25 mouse cellular contexts compared by ENCODE assay signal in the genomic region with DNA sequence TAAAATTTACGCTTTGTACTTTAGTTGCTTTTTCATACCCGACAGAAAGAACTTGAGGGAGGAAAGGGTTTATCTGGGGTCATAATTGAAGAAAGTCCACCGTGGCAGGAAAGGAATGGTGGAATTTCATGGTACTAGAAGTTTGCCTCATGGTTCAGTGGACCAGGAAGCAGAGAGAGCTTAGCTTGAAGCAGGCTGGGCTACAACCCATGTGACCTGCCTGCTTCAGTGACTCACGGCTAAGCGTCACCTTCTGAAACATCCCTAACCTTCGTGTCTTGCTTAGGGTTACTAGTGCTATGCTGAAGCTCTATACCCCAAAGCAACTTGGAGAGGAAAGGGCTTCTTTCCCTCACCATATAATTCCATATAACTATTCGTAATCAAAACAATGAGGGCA.
"Had no signal": no experiment of that assay in that cellular context is flagged by ENCODE, and none has a peak within 500 bp of the region (broad histone marks: within the 10 kb centered on the region; RNA-seq: fewer than 3 reads in every experiment).

No protein-coding gene starts in this region.

- H3K27me3 ChIP-seq: heart, embryonic 12.5 days; hindbrain, embryonic 12.5 days; intestine, embryonic 15.5 days; limb, embryonic 12.5 days; liver, embryonic 13.5 days; liver, embryonic 15.5 days had no signal

- H3K4me3 ChIP-seq: gastrocnemius, adult 2 months; heart, embryonic 10.5 days; heart, embryonic 12.5 days; hindbrain, embryonic 10.5 days; hindbrain, embryonic 12.5 days; intestine, embryonic 15.5 days; layer of hippocampus, adult 2 months; left cerebral cortex, adult 2 months; limb, embryonic 10.5 days; limb, embryonic 12.5 days; liver, embryonic 13.5 days; liver, embryonic 15.5 days had no signal

- H3K9me3 ChIP-seq: heart, embryonic 10.5 days; heart, embryonic 12.5 days; hindbrain, embryonic 10.5 days; hindbrain, embryonic 12.5 days; intestine, embryonic 15.5 days; limb, embryonic 10.5 days; limb, embryonic 12.5 days; liver, embryonic 13.5 days; liver, embryonic 15.5 days had no signal

- DNase-seq: gastrocnemius, adult 2 months; gastrocnemius, postnatal 10 days; gastrocnemius, postnatal 25 days; heart, adult 18-20 months; heart, postnatal 10 days; heart, postnatal 4 days; liver; liver, embryonic 13.5 days; liver, postnatal 0 days had no signal

- H3K4me2 ChIP-seq: heart, embryonic 12.5 days; hindbrain, embryonic 12.5 days; hindbrain, embryonic 14.5 days; intestine, embryonic 15.5 days; limb, embryonic 12.5 days; liver, embryonic 11.5 days; liver, embryonic 13.5 days; liver, embryonic 15.5 days had no signal

- H3K36me3 ChIP-seq: heart, embryonic 10.5 days; heart, embryonic 12.5 days; hindbrain, embryonic 10.5 days; hindbrain, embryonic 12.5 days; intestine, embryonic 15.5 days; limb, embryonic 10.5 days; limb, embryonic 12.5 days; liver, embryonic 13.5 days; liver, embryonic 15.5 days had no signal

- H3K4me1 ChIP-seq: intestine, embryonic 15.5 days; limb, embryonic 12.5 days; liver, embryonic 13.5 days; liver, embryonic 15.5 days had no signal

- H3K27ac ChIP-seq: gastrocnemius, adult 2 months; heart, embryonic 10.5 days; hindbrain, embryonic 10.5 days; hindbrain, embryonic 12.5 days; hindbrain, embryonic 14.5 days; intestine, embryonic 15.5 days; kidney, postnatal 0 days; layer of hippocampus, adult 2 months; left cerebral cortex, adult 2 months; limb, embryonic 10.5 days; limb, embryonic 12.5 days; liver, embryonic 13.5 days; liver, embryonic 15.5 days had no signal

- H3K9ac ChIP-seq: heart, embryonic 12.5 days; hindbrain, embryonic 12.5 days; hindbrain, embryonic 14.5 days; intestine, embryonic 15.5 days; limb, embryonic 12.5 days; liver, embryonic 13.5 days; liver, embryonic 15.5 days; liver, postnatal 0 days had no signal

- ATAC-seq: forebrain, embryonic 16.5 days; hindbrain, embryonic 16.5 days; inflammation-experienced regulatory T-cells, adult 6 months; intestine, embryonic 15.5 days; liver, postnatal 0 days had no signal
